Mouse (Mus musculus) heart, embryonic 12.5 days (tissue): ENCODE measurements around the gene Camkmt. TPM values are rescaled to one million over a fixed set of nuclear protein-coding genes. Genes with fewer than 3 reads are reported as not detected.

ENCODE experiments used
- ATAC-seq: fragments of 200-750 bp; cut with Nextera tagmentation; 2 replicates; pipeline ENCODE4 v1.8.0; 2017; ENCODE audit warnings: moderate TSS enrichment, moderate library complexity; ENCODE audit not compliant: insufficient number of reproducible peaks, low FRiP score
- H3K27ac ChIP-seq: fragments of 300-500 bp; sonication (generic); 2 replicates; pipeline ENCODE4 v1.5.1; 2016; ENCODE audit warnings: mild to moderate bottlenecking, moderate library complexity; ENCODE audit not compliant: poor library complexity, severe bottlenecking
- H3K27me3 ChIP-seq: fragments of 300-500 bp; sonication (generic); replicated peaks from 2 replicates; pipeline ENCODE4 v1.6.1; 2016; ENCODE audit warnings: mild to moderate bottlenecking, moderate library complexity
- H3K36me3 ChIP-seq: fragments of 300-500 bp; sonication (generic); 2 replicates; pipeline ENCODE4 v1.6.1; 2016; ENCODE audit warnings: mild to moderate bottlenecking, moderate library complexity
- H3K4me1 ChIP-seq: fragments of 300-500 bp; sonication (generic); replicated peaks from 2 replicates; pipeline ENCODE4 v1.6.1; 2016; ENCODE audit warnings: mild to moderate bottlenecking
- H3K4me2 ChIP-seq: fragments of 300-500 bp; sonication (generic); 2 replicates; pipeline ENCODE4 v1.6.1; 2016; ENCODE audit warnings: mild to moderate bottlenecking, moderate library complexity
- H3K4me3 ChIP-seq: fragments of 300-500 bp; sonication (generic); 2 replicates; pipeline ENCODE4 v1.5.1; 2016; ENCODE audit warnings: mild to moderate bottlenecking
- H3K9ac ChIP-seq: fragments of 300-500 bp; sonication (generic); 2 replicates; pipeline ENCODE4 v1.6.1; 2016; ENCODE audit warnings: mild to moderate bottlenecking, moderate library complexity
- H3K9me3 ChIP-seq: fragments of 300-500 bp; sonication (generic); replicated peaks from 2 replicates; pipeline ENCODE4 v1.6.1; 2016; ENCODE audit warnings: mild to moderate bottlenecking, moderate library complexity
- WGBS: fragments of 180-500 bp; shearing (Covaris S2); methylation state at CpG from one replicate; pipeline ENCODE4 v1.1.7; 2016; 5-methylcytosine and 5-hydroxymethylcytosine counted together
- polyA plus RNA-seq: library from polyadenylated mRNA; unstranded; fragments of >200 nt; fragmentation: Nextera tagmentation; extraction: Ambion mirVana; gene quantifications from 2 replicates; pipeline ENCODE4 v1.2.1, GENCODE M21; 2016

Gene Camkmt
- polyA plus RNA-seq, 1 experiment from 2014 or later, result 6.6 TPM

GRCm38 (mm10) chr17:85291601-85292000, 201.2 kb downstream of the Camkmt start:
- no peak overlapping the region for H3K27ac ChIP-seq
- no peaks in the 10 kb centered on the region for H3K27me3 ChIP-seq
- no peaks in the 10 kb centered on the region for H3K36me3 ChIP-seq
- no peaks in the 10 kb centered on the region for H3K4me1 ChIP-seq
- H3K9ac ChIP-seq, result no peak overlapping the region
- 78% methylated on average over 5 of the region's 5 CpGs for WGBS
- no peak overlapping the region for H3K4me3 ChIP-seq
- H3K4me2 ChIP-seq, result no peak overlapping the region
- no peak for ATAC-seq
- peaks cover 5% of the 10 kb centered on the region; the same call in 1 of the 2 replicates for H3K9me3 ChIP-seq

DNA sequence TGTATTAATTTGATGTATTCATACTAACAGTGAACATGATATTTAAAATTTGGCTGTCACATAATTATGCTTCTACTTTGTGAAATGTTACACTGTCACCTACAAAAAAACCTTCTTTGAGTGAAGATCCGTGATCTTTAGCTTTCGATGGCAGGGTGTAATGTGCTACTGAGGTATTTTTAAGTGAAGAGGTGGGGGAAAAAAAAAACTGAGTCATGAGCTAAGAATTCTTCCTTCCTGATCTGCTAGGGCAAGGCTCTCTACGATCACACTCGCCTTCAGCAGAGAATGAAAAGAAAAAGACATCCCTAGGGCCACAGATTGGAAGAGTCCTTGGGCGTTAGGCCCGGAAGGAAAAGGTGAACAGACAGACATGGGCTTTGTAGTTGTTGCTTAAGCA, 201.9 kb downstream of the Camkmt start:
- H3K27me3 ChIP-seq, result no peaks in the 10 kb centered on the region
- H3K36me3 ChIP-seq, result no peaks in the 10 kb centered on the region
- H3K4me1 ChIP-seq, result no peaks in the 10 kb centered on the region
- H3K27ac ChIP-seq, result no peak overlapping the region
- H3K4me3 ChIP-seq, result no peak overlapping the region
- H3K4me2 ChIP-seq, result no peak overlapping the region
- peaks cover 5% of the 10 kb centered on the region; the same call in 1 of the 2 replicates for H3K9me3 ChIP-seq
- 65% methylated on average over 6 of the region's 6 CpGs for WGBS
- H3K9ac ChIP-seq, result no peak overlapping the region
- ATAC-seq, result no peak

GRCm38 (mm10) chr17:85303686-85304085, 213.3 kb downstream of the Camkmt start:
- no peaks in the 10 kb centered on the region for H3K9me3 ChIP-seq
- no peak overlapping the region for H3K9ac ChIP-seq
- no peaks in the 10 kb centered on the region for H3K36me3 ChIP-seq
- ATAC-seq, result no peak
- no peak overlapping the region for H3K4me2 ChIP-seq
- H3K27me3 ChIP-seq, result no peaks in the 10 kb centered on the region
- no peak overlapping the region for H3K4me3 ChIP-seq
- H3K27ac ChIP-seq, result no peak overlapping the region
- 92% methylated on average over 3 of the region's 3 CpGs for WGBS
- H3K4me1 ChIP-seq, result peaks cover 7% of the 10 kb centered on the region; the same call in 1 of the 2 replicates

DNA sequence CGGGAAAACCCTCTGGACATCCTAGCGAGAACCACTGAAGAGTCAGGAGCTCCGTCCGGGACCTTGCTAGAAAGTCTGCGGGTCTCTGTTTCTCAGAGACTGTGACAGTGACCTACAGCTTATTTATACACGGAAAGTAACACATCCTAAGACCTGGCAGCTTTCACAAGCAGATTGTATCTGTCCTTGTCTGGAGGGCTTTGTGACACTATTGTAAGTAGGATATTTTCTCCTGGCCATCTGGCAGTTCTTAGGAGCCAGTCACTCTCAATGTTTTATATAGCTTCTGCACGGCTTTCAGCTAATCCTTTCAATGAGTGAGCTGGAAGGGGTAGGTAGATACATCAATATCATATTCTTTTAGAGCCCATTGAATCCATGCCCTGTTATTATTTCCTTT, 218.2 kb downstream of the Camkmt start:
- no peak overlapping the region for H3K4me3 ChIP-seq
- H3K36me3 ChIP-seq, result no peaks in the 10 kb centered on the region
- H3K27me3 ChIP-seq, result no peaks in the 10 kb centered on the region
- H3K4me2 ChIP-seq, result no peak overlapping the region
- no peak overlapping the region for H3K9ac ChIP-seq
- H3K9me3 ChIP-seq, result no peaks in the 10 kb centered on the region
- WGBS, result 61% methylated on average over 7 of the region's 7 CpGs
- peaks cover 7% of the 10 kb centered on the region; the same call in 1 of the 2 replicates for H3K4me1 ChIP-seq
- ATAC-seq, result no peak
- no peak overlapping the region for H3K27ac ChIP-seq

- no peaks in the 10 kb centered on the region for H3K9me3 ChIP-seq
- 0 out of 2 replicates have a peak, but pooled peaks cover 4% of the 10 kb centered on the region for H3K27me3 ChIP-seq
- H3K4me3 ChIP-seq, result no peak overlapping the region
- peaks cover 7% of the 10 kb centered on the region; the same call in 1 of the 2 replicates for H3K4me1 ChIP-seq
- ATAC-seq, result no peak
- no peak overlapping the region for H3K9ac ChIP-seq
- 90% methylated on average over 10 of the region's 10 CpGs for WGBS
- H3K27ac ChIP-seq, result no peak overlapping the region
- no peaks in the 10 kb centered on the region for H3K36me3 ChIP-seq
- no peak overlapping the region for H3K4me2 ChIP-seq
These were observed 218.7 kb downstream of the Camkmt start for GRCm38 (mm10) chr17:85309046-85309445.

DNA sequence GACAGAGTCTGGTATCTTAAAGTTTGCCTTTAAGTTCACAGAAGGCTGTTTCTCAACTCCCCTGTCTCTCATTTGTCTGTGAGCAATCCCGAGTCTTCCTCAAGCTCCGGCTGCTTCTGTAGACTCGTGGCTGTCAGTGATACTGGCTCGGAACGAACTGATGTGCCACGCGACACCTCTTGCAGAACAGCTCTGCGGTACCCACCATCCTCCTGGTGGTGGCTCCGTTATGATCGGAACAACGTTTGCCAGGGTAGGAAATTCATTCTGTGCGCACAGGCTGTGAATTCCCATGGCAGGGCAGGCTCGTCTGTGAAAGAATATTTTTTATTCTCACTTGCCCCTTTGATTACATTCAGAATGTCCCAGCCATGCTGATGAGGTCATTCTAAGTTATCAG, 221.0 kb downstream of the Camkmt start:
- ATAC-seq, result no peak
- H3K36me3 ChIP-seq, result no peaks in the 10 kb centered on the region
- no peak overlapping the region for H3K9ac ChIP-seq
- WGBS, result 74% methylated on average over 13 of the region's 13 CpGs
- H3K27me3 ChIP-seq, result 0 out of 2 replicates have a peak, but pooled peaks cover 5% of the 10 kb centered on the region
- no peak overlapping the region for H3K27ac ChIP-seq
- no peaks in the 10 kb centered on the region for H3K9me3 ChIP-seq
- H3K4me2 ChIP-seq, result no peak overlapping the region
- no peak overlapping the region for H3K4me3 ChIP-seq
- H3K4me1 ChIP-seq, result peaks cover 7% of the 10 kb centered on the region; the same call in 1 of the 2 replicates

DNA sequence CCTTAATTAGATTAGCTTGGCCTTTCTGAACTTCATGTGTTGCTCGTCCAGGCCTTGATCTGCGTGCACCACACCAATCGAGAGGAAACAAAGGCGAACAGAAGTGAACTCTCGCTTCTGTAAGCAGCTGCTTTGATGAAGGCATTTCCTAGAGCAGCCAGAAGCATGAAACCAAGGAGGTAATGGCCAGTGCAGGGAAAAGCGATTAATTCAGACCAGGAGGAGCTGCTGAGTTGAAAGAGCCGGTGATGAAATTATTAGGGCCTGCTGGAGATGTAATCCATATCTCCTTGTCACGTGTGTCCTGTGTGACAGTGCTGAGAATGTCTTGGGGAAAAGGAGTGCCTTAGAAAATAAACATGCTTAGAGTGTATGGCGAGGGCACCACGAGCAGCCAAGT, 228.0 kb downstream of the Camkmt start:
- no peak overlapping the region for H3K4me2 ChIP-seq
- H3K27ac ChIP-seq, result no peak overlapping the region
- WGBS, result 66% methylated on average over 10 of the region's 10 CpGs
- no peak overlapping the region for H3K4me3 ChIP-seq
- no peaks in the 10 kb centered on the region for H3K4me1 ChIP-seq
- ATAC-seq, result no peak
- H3K9ac ChIP-seq, result no peak overlapping the region
- 0 out of 2 replicates have a peak, but pooled peaks cover 5% of the 10 kb centered on the region for H3K27me3 ChIP-seq
- no peaks in the 10 kb centered on the region for H3K9me3 ChIP-seq
- no peaks in the 10 kb centered on the region for H3K36me3 ChIP-seq

DNA sequence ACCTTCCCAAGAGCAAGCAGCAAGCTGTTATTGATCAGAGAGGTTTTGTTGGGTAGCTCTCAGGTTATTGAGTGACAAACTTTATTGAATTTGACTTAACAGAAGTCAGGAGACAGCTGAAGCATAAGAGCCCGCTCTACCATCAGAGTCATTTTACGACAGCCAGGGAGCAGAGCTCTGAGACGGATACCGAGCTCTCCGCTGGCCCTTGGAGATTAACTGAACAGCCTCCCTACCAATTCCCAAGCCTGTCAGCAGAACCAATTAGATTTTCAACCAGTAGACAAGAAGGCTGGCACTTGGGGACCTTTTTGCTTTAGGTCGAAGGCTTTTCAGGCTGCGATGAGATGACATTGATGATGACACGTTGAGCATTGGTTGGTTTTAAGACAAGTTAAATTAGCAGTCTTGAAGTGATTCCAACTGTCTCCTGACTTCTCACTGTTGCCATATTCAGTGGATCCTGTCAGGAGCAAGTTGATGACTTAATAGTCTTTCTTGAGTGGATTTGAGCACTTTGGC, 229.5 kb downstream of the Camkmt start:
- 82% methylated on average over 8 of the region's 8 CpGs for WGBS
- ATAC-seq, result no peak

DNA sequence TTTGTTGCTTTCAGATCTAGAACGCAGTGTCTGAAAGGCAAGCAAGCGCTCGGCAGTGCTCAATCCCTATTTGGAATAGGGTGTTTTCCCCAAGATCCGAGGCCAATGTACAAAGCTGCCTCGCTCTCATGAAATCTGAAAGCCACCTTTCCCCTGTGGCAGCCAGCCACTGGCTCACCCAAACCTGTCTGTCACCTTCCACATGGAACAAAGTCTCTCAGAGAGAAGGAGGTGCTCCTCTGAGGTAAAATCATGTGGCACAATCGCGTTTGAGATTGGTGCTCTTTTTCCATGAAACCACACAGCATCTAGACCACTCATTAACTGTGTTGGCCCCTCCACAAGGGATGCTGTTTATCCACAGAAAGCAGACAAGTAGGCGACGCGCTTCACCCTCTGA, 238.5 kb downstream of the Camkmt start:
- 83% methylated on average over 10 of the region's 10 CpGs for WGBS
- Histone ChIP-seq H3K9ac (no peak overlapping the region), H3K36me3 (no peaks in the 10 kb centered on the region), H3K27me3 (peaks cover 23% of the 10 kb centered on the region), H3K9me3 (0 out of 2 replicates have a peak, but pooled peaks cover 2% of the 10 kb centered on the region), H3K4me1 (no peaks in the 10 kb centered on the region), H3K4me2 (no peak overlapping the region), H3K27ac (no peak overlapping the region), H3K4me3 (no peak overlapping the region)
- ATAC-seq, result no peak

More for the DNA sequence above, 229.5 kb downstream of the Camkmt start:
- Histone ChIP-seq H3K36me3 (no peaks in the 10 kb centered on the region), H3K9ac (no peak overlapping the region), H3K27ac (no peak overlapping the region), H3K4me3 (no peak overlapping the region), H3K27me3 (no peaks in the 10 kb centered on the region), H3K4me1 (no peaks in the 10 kb centered on the region), H3K9me3 (no peaks in the 10 kb centered on the region), H3K4me2 (no peak overlapping the region)

GRCm38 (mm10) chr17:85335464-85335863, 245.1 kb downstream of the Camkmt start:
- H3K4me3 ChIP-seq, result no peak overlapping the region
- H3K9me3 ChIP-seq, result no peaks in the 10 kb centered on the region
- no peak overlapping the region for H3K27ac ChIP-seq
- H3K36me3 ChIP-seq, result no peaks in the 10 kb centered on the region
- H3K4me1 ChIP-seq, result no peaks in the 10 kb centered on the region
- H3K27me3 ChIP-seq, result peaks cover 20% of the 10 kb centered on the region
- H3K9ac ChIP-seq, result no peak overlapping the region
- no peak overlapping the region for H3K4me2 ChIP-seq
- ATAC-seq, result no peak
- 71% methylated on average over 10 of the region's 10 CpGs for WGBS

- no peak overlapping the region for H3K4me3 ChIP-seq
- H3K9ac ChIP-seq, result no peak overlapping the region
- 72% methylated on average over 7 of the region's 7 CpGs for WGBS
- H3K27me3 ChIP-seq, result peaks cover 15% of the 10 kb centered on the region
- no peaks in the 10 kb centered on the region for H3K9me3 ChIP-seq
- H3K4me2 ChIP-seq, result no peak overlapping the region
- no peaks in the 10 kb centered on the region for H3K36me3 ChIP-seq
- no peak overlapping the region for H3K27ac ChIP-seq
- H3K4me1 ChIP-seq, result no peaks in the 10 kb centered on the region
- no peak for ATAC-seq
These were observed 247.3 kb downstream of the Camkmt start for GRCm38 (mm10) chr17:85337666-85338065.

DNA sequence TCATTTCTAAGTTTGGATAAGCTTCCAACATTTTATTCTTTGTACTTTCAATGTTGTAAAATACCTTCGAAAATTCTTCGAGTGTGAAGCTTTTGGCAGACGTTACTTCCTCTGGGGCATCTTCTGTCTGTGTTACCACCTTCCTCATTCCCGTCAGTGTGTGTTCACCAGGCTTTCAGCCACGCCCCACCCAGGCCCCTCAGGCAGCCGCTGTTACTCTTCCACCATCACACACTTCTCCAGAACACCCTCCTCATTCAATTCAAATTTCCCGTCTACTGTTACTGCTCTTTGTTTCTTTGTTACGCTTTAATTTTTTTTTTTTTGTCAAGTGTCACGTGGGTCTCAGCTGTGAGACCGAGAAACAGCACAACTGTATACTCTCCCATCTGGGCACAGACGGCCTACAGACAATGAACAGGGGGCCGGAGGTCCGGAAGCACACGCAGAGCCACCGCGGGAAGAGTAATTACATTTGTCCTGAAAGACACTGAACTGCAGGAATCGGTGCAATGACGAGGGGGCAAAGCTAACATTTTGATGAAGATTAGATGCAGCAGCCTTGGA, 250.9 kb downstream of the Camkmt start:
- Histone ChIP-seq H3K9ac (no peak overlapping the region), H3K4me2 (no peak overlapping the region), H3K9me3 (no peaks in the 10 kb centered on the region), H3K4me1 (no peaks in the 10 kb centered on the region), H3K27me3 (no peaks in the 10 kb centered on the region), H3K4me3 (no peak overlapping the region), H3K36me3 (no peaks in the 10 kb centered on the region), H3K27ac (no peak overlapping the region)
- 75% methylated on average over 18 of the region's 18 CpGs for whole genome bisulfite sequencing
- no peak for ATAC-seq
